Mouse (Mus musculus) E14TG2a.4 (cell line): ENCODE results near the gene Syt17.

Source experiments
- CTCF ChIP-seq: conservative IDR thresholded peaks from 2 replicates; pipeline ENCODE4 v1.5.1; 2014; ENCODE audit warnings: low read length
- NANOG ChIP-seq: IDR thresholded peaks from 2 replicates; pipeline ENCODE4 v1.6.1; 2014; ENCODE audit warnings: borderline replicate concordance, low read length, mixed read lengths
- POU5F1 ChIP-seq: IDR thresholded peaks from 2 replicates; pipeline ENCODE4 v1.6.1; 2014; ENCODE audit warnings: low read length, borderline replicate concordance

DNA sequence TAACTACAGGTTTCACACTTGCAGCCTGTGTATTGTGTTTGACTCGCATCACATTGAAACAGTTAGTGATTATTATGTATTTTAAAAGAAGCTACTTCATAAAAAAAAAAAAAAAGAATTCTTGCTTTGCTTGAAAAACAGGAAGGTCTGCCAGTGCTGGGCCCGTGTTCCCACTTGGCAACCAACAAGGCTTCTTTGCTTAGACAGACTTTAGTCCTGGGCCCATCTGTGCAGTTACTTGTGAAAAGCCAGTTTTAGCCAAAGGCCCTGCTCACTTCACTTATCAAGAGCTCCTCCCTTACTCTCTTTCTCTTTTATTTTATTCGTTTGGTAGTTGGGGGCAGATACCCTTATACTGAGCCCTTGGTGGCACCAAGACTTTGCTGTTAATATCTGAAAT lies 36.1 kb downstream of the Syt17 start:
- TF ChIP-seq CTCF (no peak), POU5F1 (no peak), NANOG (no peak)
